Mouse (Mus musculus) intestine, postnatal 0 days (tissue): ENCODE data around the gene Ccdc186. TPM values are rescaled to one million over a fixed set of nuclear protein-coding genes. Genes with fewer than 3 reads are reported as not detected.

Experiments used
- ATAC-seq: fragments of 200-750 bp; cut with Nextera tagmentation; 2 replicates; pipeline ENCODE4 v1.8.0; 2017; ENCODE audit warnings: mild to moderate bottlenecking, moderate TSS enrichment, moderate library complexity
- H3K27ac ChIP-seq: fragments of 300-500 bp; sonication (generic); 2 replicates; pipeline ENCODE4 v1.5.1; 2014; ENCODE audit warnings: mild to moderate bottlenecking, low read depth, low read length, moderate library complexity
- H3K27me3 ChIP-seq: fragments of 300-500 bp; sonication (generic); replicated peaks from 2 replicates; pipeline ENCODE4 v1.6.1; 2014; ENCODE audit warnings: low read length, mixed read lengths; ENCODE audit not compliant: control insufficient read depth, insufficient read depth
- H3K36me3 ChIP-seq: fragments of 300-500 bp; sonication (generic); 2 replicates; pipeline ENCODE4 v1.6.1; 2014; ENCODE audit warnings: mild to moderate bottlenecking, moderate library complexity; ENCODE audit not compliant: control insufficient read depth, insufficient read depth
- H3K4me1 ChIP-seq: fragments of 300-500 bp; sonication (generic); replicated peaks from 2 replicates; pipeline ENCODE4 v1.6.1; 2014; ENCODE audit warnings: antibody characterized with exemption, low read length, mixed read lengths; ENCODE audit not compliant: control insufficient read depth, insufficient read depth
- H3K4me2 ChIP-seq: fragments of 300-500 bp; sonication (generic); replicated peaks from 2 replicates; pipeline ENCODE4 v1.6.1; 2014; ENCODE audit warnings: low read depth, mild to moderate bottlenecking, moderate library complexity
- H3K4me3 ChIP-seq: fragments of 300-500 bp; sonication (generic); 2 replicates; pipeline ENCODE4 v1.5.1; 2014; ENCODE audit warnings: low read depth, low read length
- H3K9ac ChIP-seq: fragments of 300-500 bp; sonication (generic); 2 replicates; pipeline ENCODE4 v1.6.1; 2014; ENCODE audit warnings: mild to moderate bottlenecking, low read depth, low read length
- H3K9me3 ChIP-seq: fragments of 300-500 bp; sonication (generic); 2 replicates; pipeline ENCODE4 v1.6.1; 2016; ENCODE audit warnings: mixed run types; ENCODE audit not compliant: control insufficient read depth
- CTCF ChIP-seq: sonication (generic); IDR thresholded peaks from 2 replicates; pipeline ENCODE4 v1.5.1; 2016; ENCODE audit warnings: low read depth, mild to moderate bottlenecking, control low read depth, antibody characterized with exemption, moderate library complexity
- WGBS: fragments of 180-500 bp; shearing (Covaris S2); extraction: QIAGEN DNeasy Blood & Tissue Kit; methylation state at CpG from one replicate; pipeline ENCODE4 v1.1.7; 2014; 5-methylcytosine and 5-hydroxymethylcytosine counted together
- polyA plus RNA-seq: library from polyadenylated mRNA; unstranded; fragments of >200 nt; fragmentation: Nextera tagmentation; extraction: Ambion mirVana; gene quantifications from 2 replicates; pipeline ENCODE4 v1.2.1, GENCODE M21; 2015

Gene Ccdc186
- polyA plus RNA-seq, 1 experiment from 2014 or later, result 11.3 TPM

DNA sequence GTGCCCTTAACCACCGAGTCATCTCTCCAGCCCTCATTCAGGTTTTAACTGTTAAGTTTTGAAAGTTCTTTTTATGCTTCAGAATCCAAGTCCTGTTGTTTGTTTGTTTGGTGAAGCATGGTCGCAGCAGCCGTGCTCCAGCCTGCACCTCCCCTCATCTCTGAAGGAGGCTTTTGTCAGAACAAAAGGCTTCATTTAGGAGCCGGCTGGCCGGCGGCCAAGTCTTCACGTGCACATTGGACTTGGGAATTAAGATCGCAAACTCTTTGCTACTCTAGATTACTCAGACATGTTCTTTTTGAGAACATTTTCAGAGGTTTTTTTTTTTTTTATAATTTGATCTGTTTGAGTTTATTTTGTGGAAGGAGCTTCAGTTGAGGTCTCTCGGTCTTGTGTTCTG, 13.3 kb upstream of the Ccdc186 start:
- Histone ChIP-seq H3K27ac (no peak overlapping the region), H3K4me2 (no peak overlapping the region), H3K4me1 (no peaks in the 10 kb centered on the region), H3K9ac (no peak overlapping the region), H3K36me3 (no peaks in the 10 kb centered on the region), H3K4me3 (no peak overlapping the region), H3K9me3 (no peaks in the 10 kb centered on the region), H3K27me3 (no peaks in the 10 kb centered on the region)
- 40% methylated on average over 9 of the region's 9 CpGs for WGBS
- no peak for TF ChIP-seq CTCF
- 0 out of 2 replicates have a peak, but pooled peaks have one; percentile 47 for ATAC-seq

GRCm38 (mm10) chr19:56830163-56830562, 8.2 kb upstream of the Ccdc186 start:
- Histone ChIP-seq H3K4me1 (no peaks in the 10 kb centered on the region), H3K4me2 (no peak overlapping the region), H3K36me3 (no peaks in the 10 kb centered on the region), H3K9ac (no peak overlapping the region), H3K4me3 (no peak overlapping the region), H3K9me3 (no peaks in the 10 kb centered on the region), H3K27ac (no peak overlapping the region), H3K27me3 (no peaks in the 10 kb centered on the region)
- TF ChIP-seq CTCF, result no peak
- 85% methylated on average over 4 of the region's 4 CpGs for WGBS
- ATAC-seq, result no peak

- no peak overlapping the region for H3K9ac ChIP-seq
- H3K9me3 ChIP-seq, result no peaks in the 10 kb centered on the region
- no peak overlapping the region for H3K4me2 ChIP-seq
- ATAC-seq, result no peak
- no peak for TF ChIP-seq CTCF
- H3K36me3 ChIP-seq, result no peaks in the 10 kb centered on the region
- no peak overlapping the region for H3K27ac ChIP-seq
- no peaks in the 10 kb centered on the region for H3K27me3 ChIP-seq
- H3K4me1 ChIP-seq, result no peaks in the 10 kb centered on the region
- WGBS, result 46% methylated on average over 9 of the region's 9 CpGs
- no peak overlapping the region for H3K4me3 ChIP-seq
Measured at GRCm38 (mm10) chr19:56829267-56829666, 7.3 kb upstream of the Ccdc186 start.

DNA sequence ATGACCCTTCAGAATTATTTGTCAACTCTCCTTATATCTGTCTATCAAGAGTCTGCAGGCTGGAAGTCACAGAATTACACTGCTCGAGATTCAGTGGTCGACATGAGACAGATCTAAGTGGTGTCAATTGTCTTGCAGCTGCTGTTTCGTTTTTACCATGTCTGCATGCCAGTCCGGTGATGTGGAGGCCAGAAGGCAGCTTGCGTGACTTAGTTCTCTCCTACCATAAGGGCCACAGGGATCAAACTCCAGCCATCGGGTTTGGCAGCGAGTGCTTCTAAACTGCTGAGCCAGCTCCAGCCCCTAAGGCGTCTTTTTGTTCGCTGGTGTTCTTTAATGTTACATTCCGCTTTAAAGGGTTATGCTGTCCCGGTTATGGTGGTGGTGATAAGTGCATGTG, 6.3 kb upstream of the Ccdc186 start:
- no peak for TF ChIP-seq CTCF
- H3K27ac ChIP-seq, result no peak overlapping the region
- no peak overlapping the region for H3K4me3 ChIP-seq
- H3K4me1 ChIP-seq, result no peaks in the 10 kb centered on the region
- no peak overlapping the region for H3K4me2 ChIP-seq
- H3K27me3 ChIP-seq, result no peaks in the 10 kb centered on the region
- ATAC-seq, result no peak
- 84% methylated on average over 11 of the region's 11 CpGs for WGBS
- no peak overlapping the region for H3K9ac ChIP-seq
- H3K9me3 ChIP-seq, result no peaks in the 10 kb centered on the region
- H3K36me3 ChIP-seq, result no peaks in the 10 kb centered on the region

DNA sequence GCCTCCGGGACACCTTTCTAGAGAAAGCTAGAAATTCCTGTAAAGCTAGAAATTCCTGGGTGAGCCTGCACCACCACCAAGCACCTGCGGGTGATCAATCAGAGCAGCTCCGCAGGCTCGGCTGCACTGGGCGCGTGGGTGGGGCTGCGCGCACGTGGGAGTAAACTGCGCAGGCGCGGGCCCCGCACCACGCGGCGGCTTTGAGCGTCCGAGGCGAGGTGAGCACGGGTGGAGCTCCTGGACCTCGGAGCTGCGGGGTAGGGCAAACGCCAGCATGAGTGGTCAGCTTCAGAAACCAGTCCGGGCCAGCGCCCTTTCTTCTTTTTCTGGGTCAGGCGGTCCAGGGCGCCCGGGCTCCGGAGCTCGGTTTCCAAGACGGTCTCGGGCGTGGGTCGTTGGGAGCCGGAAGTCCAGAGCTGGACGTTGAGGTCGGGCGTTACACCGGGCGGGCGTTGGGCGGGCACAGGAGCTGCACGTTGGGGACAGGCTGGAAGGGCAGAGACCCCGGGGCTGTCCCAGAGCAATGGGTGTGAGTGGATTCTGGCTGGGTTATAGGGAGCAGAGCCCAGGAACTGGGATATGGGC, 4.1 kb upstream of the Ccdc186 start, which contains the start of gene Tdrd1:
Gene Tdrd1, plus strand, starts transcription at position 163 of the 585 bp plus-strand sequence.
- Histone ChIP-seq H3K36me3 (no peaks in the 10 kb centered on the region), H3K4me3 (no peak within 1 kb of the TSS), H3K27me3 (no peaks in the 10 kb centered on the region), H3K4me1 (no peaks in the 10 kb centered on the region), H3K9ac (no peak within 1 kb of the TSS), H3K9me3 (no peaks in the 10 kb centered on the region), H3K4me2 (peak within 1 kb of the TSS; percentile 27), H3K27ac (no peak within 1 kb of the TSS)
- 52% methylated on average over 44 of the region's 44 CpGs for WGBS
- ATAC-seq, result no peak
- TF ChIP-seq CTCF, result 0 out of 2 replicates have a peak, but pooled peaks have one; percentile 3

GRCm38 (mm10) chr19:56822448-56822836, 452 bp upstream of the Ccdc186 start:
- no peaks in the 10 kb centered on the region for H3K27me3 ChIP-seq
- no peak for TF ChIP-seq CTCF
- H3K9ac ChIP-seq, result 0 out of 2 replicates have a peak overlapping the region, but pooled peaks have one; percentile 93
- H3K4me3 ChIP-seq, result peak overlapping the region; percentile 95
- H3K9me3 ChIP-seq, result no peaks in the 10 kb centered on the region
- 8% methylated on average over 10 of the region's 10 CpGs for WGBS
- H3K4me2 ChIP-seq, result peak overlapping the region; percentile 74
- no peak; the same call in 1 of the 2 replicates for ATAC-seq
- 0 out of 2 replicates have a peak, but pooled peaks cover 6% of the 10 kb centered on the region for H3K4me1 ChIP-seq
- peak overlapping the region; percentile 88 for H3K27ac ChIP-seq
- H3K36me3 ChIP-seq, result no peaks in the 10 kb centered on the region
